Mouse (Mus musculus) cerebellum, postnatal 10 days (tissue): Measurements from ENCODE around the gene Clk2.

Experiments
- DNase-seq, 2 experiments: peaks; one replicate each; pipeline ENCODE4 v3.0.0; 2021; ENCODE audit warnings: mixed read lengths in 2 of 2

Clk2 gene

GRCm38 (mm10) chr3:89225918-89226317, 61.3 kb downstream of the Clk2 start:
- no peak for DNase-seq

DNA sequence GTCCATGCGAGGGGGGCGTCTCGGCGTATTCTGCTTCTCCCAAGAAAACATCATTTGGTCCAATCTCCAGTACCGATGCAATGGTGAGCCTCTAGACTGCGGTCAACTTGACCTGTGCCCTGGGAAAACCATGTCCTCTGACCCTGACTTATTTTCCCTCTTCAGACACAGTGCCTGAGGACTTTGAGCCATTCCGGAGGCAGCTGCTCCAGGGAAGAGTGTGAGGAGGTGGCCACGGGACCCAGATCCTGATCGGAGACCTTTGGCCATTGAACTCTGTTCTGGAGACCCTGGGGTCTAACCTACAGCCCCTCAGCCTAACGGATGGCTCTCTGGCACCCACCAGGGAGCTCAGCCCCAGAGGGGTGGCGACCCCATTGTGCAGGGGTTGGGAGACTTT, 61.8 kb downstream of the Clk2 start:
- DNase-seq = no peak
